Mouse (Mus musculus) olfactory bulb, adult 2 months (tissue): ENCODE results near the gene Camk1g. TPM values are rescaled to one million over a fixed set of nuclear protein-coding genes. Genes with fewer than 3 reads are reported as not detected.

ENCODE experiments used
- H3K27ac ChIP-seq: fragments of 200-500 bp; 2 replicates; pipeline ENCODE4 v1.5.1; 2012; ENCODE audit warnings: low read depth, low read length; ENCODE audit not compliant: insufficient read depth
- H3K4me1 ChIP-seq: fragments of 200-500 bp; 2 replicates; pipeline ENCODE4 v1.6.1; 2012; ENCODE audit warnings: low read length; ENCODE audit not compliant: control insufficient read depth, insufficient read depth
- H3K4me3 ChIP-seq: fragments of 200-500 bp; 2 replicates; pipeline ENCODE4 v1.5.1; 2012; ENCODE audit warnings: mild to moderate bottlenecking, low read depth, low read length, moderate library complexity; ENCODE audit not compliant: insufficient read depth
- CTCF ChIP-seq: fragments of 200-500 bp; IDR thresholded peaks from 2 replicates; pipeline ENCODE4 v1.5.1; 2012; ENCODE audit warnings: low read depth, mild to moderate bottlenecking, low read length, moderate library complexity; ENCODE audit not compliant: insufficient read depth
- POLR2A ChIP-seq: fragments of 200-500 bp; IDR thresholded peaks from 2 replicates; pipeline ENCODE4 v1.6.1; 2012; ENCODE audit warnings: mild to moderate bottlenecking, low read depth, low read length, moderate library complexity; ENCODE audit not compliant: insufficient read depth
- WGBS: fragments of 180-500 bp; shearing (Covaris S2); methylation state at CpG from one replicate; pipeline ENCODE4 v1.1.7; 2018; 5-methylcytosine and 5-hydroxymethylcytosine counted together
- polyA plus RNA-seq: library from polyadenylated mRNA; stranded (reverse); fragments of >200 nt; gene quantifications from 2 replicates; pipeline ENCODE4 v1.2.4, GENCODE M21; 2012; ENCODE audit warnings: low replicate concordance; ENCODE audit not compliant: missing spikeins, insufficient read depth, insufficient read length

Camk1g gene
- polyA plus RNA-seq, 1 experiment: not detected

- WGBS: 38% methylated on average over 8 of the region's 8 CpGs
- Histone ChIP-seq H3K27ac (no peak overlapping the region), H3K4me3 (no peak overlapping the region), H3K4me1 (peaks cover 20% of the 10 kb centered on the region)
- no peak for TF ChIP-seq CTCF
- TF ChIP-seq POLR2A: no peak
These were observed 49.7 kb downstream of the Camk1g start for GRCm38 (mm10) chr1:193320398-193320797.

GRCm38 (mm10) chr1:193319721-193320120 lies 50.4 kb downstream of the Camk1g start:
- H3K4me1 ChIP-seq: peaks cover 20% of the 10 kb centered on the region
- no peak overlapping the region for H3K4me3 ChIP-seq
- TF ChIP-seq CTCF (no peak), POLR2A (no peak)
- 29% methylated on average over 3 of the region's 3 CpGs for WGBS
- no peak overlapping the region for H3K27ac ChIP-seq

GRCm38 (mm10) chr1:193317159-193317559 lies 52.9 kb downstream of the Camk1g start:
- Histone ChIP-seq H3K27ac (no peak overlapping the region), H3K4me1 (peaks cover 20% of the 10 kb centered on the region), H3K4me3 (no peak overlapping the region)
- WGBS: 43% methylated on average over 6 of the region's 6 CpGs
- TF ChIP-seq POLR2A (no peak), CTCF (no peak)

- 0 out of 2 replicates have a peak overlapping the region, but pooled peaks have one; percentile 9 for H3K27ac ChIP-seq
These were observed 53.7 kb downstream of the Camk1g start for GRCm38 (mm10) chr1:193316358-193316750.

GRCm38 (mm10) chr1:193315705-193316357 lies 54.3 kb downstream of the Camk1g start:
- TF ChIP-seq CTCF (no peak), POLR2A (no peak)
- Histone ChIP-seq H3K27ac (0 out of 2 replicates have a peak overlapping the region, but pooled peaks have one; percentile 9), H3K4me3 (no peak overlapping the region), H3K4me1 (peaks cover 20% of the 10 kb centered on the region)
- 63% methylated on average over 5 of the region's 5 CpGs for WGBS

More at GRCm38 (mm10) chr1:193316358-193316750, 53.7 kb downstream of the Camk1g start:
- WGBS: 76% methylated on average over 9 of the region's 9 CpGs
- no peak for TF ChIP-seq POLR2A
- no peak for TF ChIP-seq CTCF
- H3K4me1 ChIP-seq: peaks cover 20% of the 10 kb centered on the region
- no peak overlapping the region for H3K4me3 ChIP-seq

DNA sequence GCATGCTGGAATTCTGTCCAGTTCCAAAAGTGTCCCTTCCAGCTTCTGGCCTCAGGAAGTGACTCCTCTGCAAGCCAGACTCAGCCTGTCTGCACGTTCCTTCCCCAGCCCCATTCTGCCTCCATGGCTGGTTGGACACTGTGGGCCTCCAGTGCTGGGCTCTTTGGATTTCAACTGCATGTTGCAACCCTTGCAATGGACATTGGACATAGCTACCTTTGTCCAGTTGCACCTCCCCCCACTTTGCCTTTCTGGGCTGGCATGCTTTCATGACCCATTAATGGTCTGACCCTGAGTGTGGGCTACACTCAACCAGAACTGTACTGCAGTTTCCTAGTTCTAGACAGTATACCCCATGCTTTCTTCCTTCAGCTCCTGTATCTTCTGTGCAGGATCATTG lies 58.5 kb downstream of the Camk1g start:
- TF ChIP-seq CTCF: no peak
- TF ChIP-seq POLR2A: no peak
- WGBS: 91% methylated on average over 1 of the region's 1 CpGs
- Histone ChIP-seq H3K4me1 (peaks cover 5% of the 10 kb centered on the region), H3K4me3 (no peak overlapping the region), H3K27ac (no peak overlapping the region)

DNA sequence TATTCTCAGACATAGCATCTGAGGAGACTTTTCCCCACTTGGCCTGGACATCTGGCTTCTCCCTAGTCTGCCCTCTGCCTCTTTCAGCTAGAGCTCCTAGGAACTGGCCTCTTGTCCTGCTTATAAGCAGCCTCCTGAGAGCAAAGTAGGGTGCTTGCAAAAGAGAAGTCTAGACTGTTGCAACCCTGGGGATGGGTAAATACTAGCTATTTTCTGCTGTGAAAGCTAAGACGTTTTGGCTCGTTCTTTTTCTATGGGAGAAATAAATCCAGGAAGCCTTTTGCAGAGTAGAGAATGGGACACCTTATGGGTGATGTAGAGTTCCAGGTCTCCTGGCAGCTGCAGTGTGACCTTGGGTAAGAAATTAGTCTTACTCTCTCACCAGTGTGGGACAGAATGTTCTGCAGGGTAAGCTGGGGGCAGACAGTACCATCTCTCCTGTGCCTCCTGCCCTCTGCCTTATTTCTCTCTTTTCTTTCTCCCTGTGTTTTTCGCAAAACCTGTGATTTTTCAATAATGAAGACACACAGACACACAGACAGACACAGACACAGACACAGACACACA lies 59.5 kb downstream of the Camk1g start:
- no peak for TF ChIP-seq POLR2A
- no peak for TF ChIP-seq CTCF

DNA sequence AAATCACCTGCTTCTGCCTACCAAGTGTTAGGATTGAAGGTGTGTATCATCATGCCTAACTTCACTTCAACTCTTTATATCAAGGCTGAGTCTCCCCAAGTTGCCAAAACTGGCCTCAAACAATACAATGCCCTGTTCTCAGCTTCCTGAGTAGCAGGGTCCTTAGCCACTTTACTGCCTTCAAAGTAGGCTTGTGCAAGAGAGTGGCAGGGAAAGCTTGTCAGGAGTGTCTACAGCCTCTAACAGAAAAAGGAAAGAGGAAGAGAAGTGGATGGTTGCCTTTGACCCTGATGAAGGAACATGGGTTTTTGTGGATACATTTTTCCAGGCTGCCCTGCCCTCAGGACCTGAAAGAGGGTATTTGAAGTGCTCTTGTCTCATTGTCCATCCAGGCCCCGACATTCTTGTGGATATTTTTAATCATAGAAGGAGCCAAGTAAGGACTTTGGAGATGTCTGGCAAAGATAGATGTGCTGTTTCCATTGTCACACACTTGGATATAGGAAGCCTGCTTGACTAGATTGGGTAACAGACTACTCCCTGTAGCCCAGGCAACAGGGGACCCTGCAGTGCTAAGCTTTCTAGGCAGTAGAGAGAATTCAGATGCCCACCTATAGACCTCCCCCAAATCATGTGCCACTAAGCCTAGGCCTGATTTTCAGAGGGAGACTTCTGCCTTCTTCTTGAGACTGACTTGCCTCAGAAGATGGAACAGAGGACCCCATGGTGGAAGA lies 60.1 kb downstream of the Camk1g start:
- TF ChIP-seq CTCF (no peak), POLR2A (no peak)
- WGBS: 72% methylated on average over 1 of the region's 1 CpGs
- H3K4me3 ChIP-seq: no peak overlapping the region
- no peak overlapping the region for H3K27ac ChIP-seq
- H3K4me1 ChIP-seq: no peaks in the 10 kb centered on the region

More for the DNA sequence above, 59.5 kb downstream of the Camk1g start:
- WGBS: 83% methylated on average over 3 of the region's 3 CpGs
- Histone ChIP-seq H3K27ac (no peak overlapping the region), H3K4me3 (no peak overlapping the region), H3K4me1 (no peaks in the 10 kb centered on the region)

DNA sequence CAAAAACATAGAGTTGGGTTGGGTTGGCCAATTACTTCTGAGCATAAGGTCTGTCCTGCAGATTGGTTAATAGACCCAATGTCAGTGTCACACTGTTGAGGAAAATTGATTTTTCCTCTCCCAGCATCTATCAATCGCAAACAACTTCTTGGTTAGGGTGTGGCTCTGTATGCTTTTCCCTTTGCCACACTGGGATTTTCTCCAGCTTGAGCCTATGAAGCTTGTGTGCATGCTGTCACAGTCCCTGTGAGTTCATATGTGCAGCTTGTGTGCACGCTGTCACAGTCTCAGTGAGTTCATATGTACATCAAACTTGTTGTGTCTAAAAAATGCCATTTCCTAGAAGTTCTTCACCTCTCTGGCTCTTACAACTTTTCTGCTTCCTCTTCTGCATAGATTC lies 63.3 kb downstream of the Camk1g start:
- no peaks in the 10 kb centered on the region for H3K4me1 ChIP-seq

More for the DNA sequence above, 63.3 kb downstream of the Camk1g start:
- no peak overlapping the region for H3K27ac ChIP-seq
- H3K4me3 ChIP-seq: no peak overlapping the region
- 99% methylated on average over 2 of the region's 2 CpGs for WGBS
- no peak for TF ChIP-seq CTCF
- TF ChIP-seq POLR2A: no peak
